Mouse (Mus musculus) small intestine, adult 2 months (tissue): ENCODE results near the gene Lrfn2.

Experiments used
- CTCF ChIP-seq: fragments of 200-500 bp; IDR thresholded peaks from 2 replicates; pipeline ENCODE4 v1.5.1; 2012; ENCODE audit warnings: low read depth, mild to moderate bottlenecking, control low read depth, inconsistent platforms, low read length, moderate library complexity, mixed read lengths; ENCODE audit not compliant: insufficient replicate concordance, insufficient read length; ENCODE audit errors: extremely low read depth
- POLR2A ChIP-seq: fragments of 200-500 bp; IDR thresholded peaks from 2 replicates; pipeline ENCODE4 v1.6.1; 2012; ENCODE audit warnings: low read depth, mild to moderate bottlenecking, control low read depth, inconsistent platforms, low read length, moderate library complexity

GRCm38 (mm10) chr17:49051231-49051630 is 119.1 kb downstream of the Lrfn2 start:
- TF ChIP-seq CTCF (no peak), POLR2A (no peak)
